Mouse (Mus musculus) liver, embryonic 11.5 days (tissue): ENCODE data around the gene Tnrc6c. TPM values are rescaled to one million over a fixed set of nuclear protein-coding genes. Genes with fewer than 3 reads are reported as not detected.

Experiments
- ATAC-seq: fragments of 200-750 bp; cut with Nextera tagmentation; replicated peaks from 2 replicates; pipeline ENCODE4 v1.8.0; 2017; ENCODE audit warnings: moderate number of reproducible peaks, mild to moderate bottlenecking, moderate TSS enrichment, moderate library complexity; ENCODE audit not compliant: low FRiP score
- DNase-seq: peaks from one replicate; pipeline ENCODE4 v3.0.0-alpha.2; 2017; ENCODE audit warnings: low spot score
- H3K27ac ChIP-seq: fragments of 300-500 bp; sonication (generic); 2 replicates; pipeline ENCODE4 v1.5.1; 2014; ENCODE audit warnings: mild to moderate bottlenecking, low read depth, low read length, control low read depth
- H3K27me3 ChIP-seq: fragments of 300-500 bp; sonication (generic); replicated peaks from 2 replicates; pipeline ENCODE4 v1.6.1; 2014; ENCODE audit warnings: low read length, mixed read lengths; ENCODE audit not compliant: control insufficient read depth, insufficient read depth
- H3K36me3 ChIP-seq: fragments of 300-500 bp; sonication (generic); 2 replicates; pipeline ENCODE4 v1.6.1; 2014; ENCODE audit warnings: mild to moderate bottlenecking, low read length, moderate library complexity, mixed read lengths; ENCODE audit not compliant: control insufficient read depth, insufficient read depth
- H3K4me1 ChIP-seq: fragments of 300-500 bp; sonication (generic); replicated peaks from 2 replicates; pipeline ENCODE4 v1.6.1; 2014; ENCODE audit warnings: low read length, mixed read lengths; ENCODE audit not compliant: control insufficient read depth, insufficient read depth
- H3K4me2 ChIP-seq: fragments of 300-500 bp; sonication (generic); 2 replicates; pipeline ENCODE4 v1.6.1; 2014; ENCODE audit warnings: mild to moderate bottlenecking, control low read depth, moderate library complexity
- H3K4me3 ChIP-seq: fragments of 300-500 bp; sonication (generic); 2 replicates; pipeline ENCODE4 v1.5.1; 2014; ENCODE audit warnings: low read depth, low read length, control low read depth
- H3K9ac ChIP-seq: fragments of 300-500 bp; sonication (generic); 2 replicates; pipeline ENCODE4 v1.6.1; 2014; ENCODE audit warnings: low read depth, low read length, control low read depth
- H3K9me3 ChIP-seq: fragments of 300-500 bp; sonication (generic); 2 replicates; pipeline ENCODE4 v1.6.1; 2016; ENCODE audit warnings: low read length, inconsistent platforms, mixed read lengths; ENCODE audit not compliant: control insufficient read depth
- WGBS: fragments of 180-500 bp; shearing (Covaris S2); extraction: QIAGEN DNeasy Blood & Tissue Kit; methylation state at CpG from one replicate; pipeline ENCODE4 v1.1.7; 2014; 5-methylcytosine and 5-hydroxymethylcytosine counted together
- polyA plus RNA-seq: library from polyadenylated mRNA; unstranded; fragments of >200 nt; fragmentation: Nextera tagmentation; extraction: Ambion mirVana; gene quantifications from 2 replicates; pipeline ENCODE4 v1.2.1, GENCODE M21; 2014

Gene Tnrc6c
- polyA plus RNA-seq, 1 experiment from 2014 or later: 8.0 TPM

GRCm38 (mm10) chr11:117691311-117691710 is 37.2 kb downstream of the Tnrc6c start:
- peaks cover 5% of the 10 kb centered on the region for H3K4me1 ChIP-seq
- no peak overlapping the region for H3K9ac ChIP-seq
- no peaks in the 10 kb centered on the region for H3K36me3 ChIP-seq
- no peak for ATAC-seq
- no peak overlapping the region for H3K4me2 ChIP-seq
- no peaks in the 10 kb centered on the region for H3K9me3 ChIP-seq
- DNase-seq: no peak
- H3K27me3 ChIP-seq: no peaks in the 10 kb centered on the region
- H3K4me3 ChIP-seq: no peak overlapping the region
- H3K27ac ChIP-seq: no peak overlapping the region

DNA sequence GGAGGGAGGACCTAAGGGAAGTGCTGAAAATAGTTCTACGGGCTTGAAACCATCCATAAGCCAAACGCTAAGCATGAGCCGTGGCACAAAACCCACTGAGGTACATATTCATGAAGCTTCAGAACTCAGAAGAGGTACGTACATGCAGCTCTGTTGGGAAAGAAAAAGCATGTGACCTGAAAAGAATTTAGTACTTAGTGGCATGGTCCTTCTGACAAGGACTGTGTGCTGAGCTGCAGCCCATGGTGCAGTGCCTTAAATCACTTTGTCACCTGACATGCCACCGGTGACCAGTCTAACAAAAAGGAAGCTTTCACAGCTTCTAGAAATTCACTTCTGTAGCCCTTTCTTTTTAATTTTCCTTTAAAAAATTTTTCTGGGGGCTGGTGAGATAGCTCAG is 40.0 kb downstream of the Tnrc6c start:
- 79% methylated on average over 5 of the region's 5 CpGs for WGBS
- H3K27ac ChIP-seq: no peak overlapping the region
- H3K36me3 ChIP-seq: no peaks in the 10 kb centered on the region
- H3K27me3 ChIP-seq: no peaks in the 10 kb centered on the region
- H3K4me2 ChIP-seq: no peak overlapping the region
- no peaks in the 10 kb centered on the region for H3K9me3 ChIP-seq
- H3K4me1 ChIP-seq: peaks cover 10% of the 10 kb centered on the region
- no peak overlapping the region for H3K9ac ChIP-seq
- DNase-seq (no peak), ATAC-seq (no peak)
- H3K4me3 ChIP-seq: no peak overlapping the region

DNA sequence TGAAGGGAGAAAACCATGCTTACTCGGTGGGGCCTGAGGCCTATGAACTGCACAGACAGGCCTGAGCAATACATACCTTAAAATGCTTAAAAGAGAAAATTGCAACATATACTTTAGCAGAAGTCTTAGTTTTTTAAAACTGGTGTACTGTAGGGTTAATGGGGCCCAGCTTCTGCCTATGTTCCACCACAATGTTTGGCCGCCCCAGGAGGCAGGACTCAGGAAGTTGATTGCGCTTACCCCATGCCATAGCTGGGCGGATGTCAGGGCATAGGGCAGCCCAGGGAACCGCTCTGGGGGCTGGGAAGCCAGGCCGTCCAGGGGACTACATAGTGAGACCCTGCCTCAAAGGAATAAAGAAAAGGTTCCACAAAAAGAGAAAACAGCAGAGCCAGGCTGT is 42.5 kb downstream of the Tnrc6c start:
- ATAC-seq: no peak
- no peak for DNase-seq
- no peaks in the 10 kb centered on the region for H3K36me3 ChIP-seq
- H3K9me3 ChIP-seq: no peaks in the 10 kb centered on the region
- no peak overlapping the region for H3K4me3 ChIP-seq
- H3K27ac ChIP-seq: no peak overlapping the region
- no peak overlapping the region for H3K9ac ChIP-seq
- no peak overlapping the region for H3K4me2 ChIP-seq
- H3K27me3 ChIP-seq: no peaks in the 10 kb centered on the region
- 63% methylated on average over 6 of the region's 6 CpGs for WGBS
- H3K4me1 ChIP-seq: peaks cover 10% of the 10 kb centered on the region

- DNase-seq: no peak
- peaks cover 10% of the 10 kb centered on the region for H3K4me1 ChIP-seq
- 83% methylated on average over 4 of the region's 4 CpGs for WGBS
- H3K4me3 ChIP-seq: no peak overlapping the region
- no peaks in the 10 kb centered on the region for H3K27me3 ChIP-seq
- H3K27ac ChIP-seq: no peak overlapping the region
- ATAC-seq: no peak
- H3K36me3 ChIP-seq: no peaks in the 10 kb centered on the region
- H3K9ac ChIP-seq: no peak overlapping the region
- no peak overlapping the region for H3K4me2 ChIP-seq
- no peaks in the 10 kb centered on the region for H3K9me3 ChIP-seq
These were observed 46.8 kb downstream of the Tnrc6c start for GRCm38 (mm10) chr11:117700871-117701270.

GRCm38 (mm10) chr11:117706267-117706666 is 52.2 kb downstream of the Tnrc6c start:
- no peak overlapping the region for H3K9ac ChIP-seq
- WGBS: 92% methylated on average over 2 of the region's 2 CpGs
- ATAC-seq (no peak), DNase-seq (no peak)
- no peak overlapping the region for H3K27ac ChIP-seq
- no peak overlapping the region for H3K4me3 ChIP-seq
- no peaks in the 10 kb centered on the region for H3K4me1 ChIP-seq
- no peaks in the 10 kb centered on the region for H3K27me3 ChIP-seq
- H3K9me3 ChIP-seq: no peaks in the 10 kb centered on the region
- no peak overlapping the region for H3K4me2 ChIP-seq
- no peaks in the 10 kb centered on the region for H3K36me3 ChIP-seq

DNA sequence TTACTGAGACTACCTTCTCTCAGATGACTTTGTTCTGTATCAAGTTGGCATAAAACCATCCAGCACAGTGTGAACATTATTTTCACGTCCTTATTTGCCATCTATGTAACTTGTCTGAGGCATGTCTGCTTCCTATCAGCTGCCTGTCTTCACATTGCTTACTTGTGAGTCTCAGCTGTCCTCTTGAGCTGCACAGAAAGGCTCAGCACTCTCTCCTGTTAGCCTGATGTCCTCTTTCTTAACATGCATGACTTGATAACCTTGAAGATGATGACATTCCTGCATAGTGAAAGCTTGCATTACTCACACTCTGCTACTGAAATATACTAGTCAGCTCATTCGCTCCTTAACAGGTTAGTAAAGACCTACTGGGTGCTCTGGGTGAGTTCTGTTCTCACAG is 53.1 kb downstream of the Tnrc6c start:
- Histone ChIP-seq H3K4me1 (no peaks in the 10 kb centered on the region), H3K9me3 (no peaks in the 10 kb centered on the region), H3K9ac (no peak overlapping the region), H3K4me3 (no peak overlapping the region), H3K27ac (no peak overlapping the region), H3K36me3 (no peaks in the 10 kb centered on the region), H3K27me3 (no peaks in the 10 kb centered on the region), H3K4me2 (no peak overlapping the region)
- DNase-seq (no peak), ATAC-seq (no peak)
- 78% methylated on average over 2 of the region's 2 CpGs for WGBS

GRCm38 (mm10) chr11:117709308-117709707 is 55.2 kb downstream of the Tnrc6c start:
- ATAC-seq: no peak
- 55% methylated on average over 4 of the region's 4 CpGs for WGBS

GRCm38 (mm10) chr11:117710815-117711294 is 56.8 kb downstream of the Tnrc6c start:
- no peak for ATAC-seq
- no peaks in the 10 kb centered on the region for H3K4me1 ChIP-seq
- WGBS: 90% methylated on average over 2 of the region's 2 CpGs

More at GRCm38 (mm10) chr11:117709308-117709707, 55.2 kb downstream of the Tnrc6c start:
- no peak for DNase-seq
- no peak overlapping the region for H3K27ac ChIP-seq
- no peak overlapping the region for H3K4me3 ChIP-seq
- H3K36me3 ChIP-seq: peaks cover 3% of the 10 kb centered on the region; the same call in 1 of the 2 replicates
- no peak overlapping the region for H3K9ac ChIP-seq
- no peaks in the 10 kb centered on the region for H3K4me1 ChIP-seq
- H3K27me3 ChIP-seq: no peaks in the 10 kb centered on the region
- no peak overlapping the region for H3K4me2 ChIP-seq
- H3K9me3 ChIP-seq: no peaks in the 10 kb centered on the region

GRCm38 (mm10) chr11:117712065-117712464 is 58.0 kb downstream of the Tnrc6c start:
- Histone ChIP-seq H3K4me3 (no peak overlapping the region), H3K9ac (no peak overlapping the region), H3K27me3 (no peaks in the 10 kb centered on the region), H3K4me2 (no peak overlapping the region), H3K9me3 (no peaks in the 10 kb centered on the region), H3K36me3 (peaks cover 12% of the 10 kb centered on the region; the same call in 1 of the 2 replicates), H3K4me1 (no peaks in the 10 kb centered on the region), H3K27ac (no peak overlapping the region)
- ATAC-seq (no peak), DNase-seq (no peak)
- 63% methylated on average over 1 of the region's 1 CpGs for WGBS

More at GRCm38 (mm10) chr11:117710815-117711294, 56.8 kb downstream of the Tnrc6c start:
- peaks cover 9% of the 10 kb centered on the region; the same call in 1 of the 2 replicates for H3K36me3 ChIP-seq
- H3K27ac ChIP-seq: no peak overlapping the region
- no peak for DNase-seq
- H3K9ac ChIP-seq: no peak overlapping the region
- no peaks in the 10 kb centered on the region for H3K9me3 ChIP-seq
- H3K27me3 ChIP-seq: no peaks in the 10 kb centered on the region
- H3K4me3 ChIP-seq: no peak overlapping the region
- H3K4me2 ChIP-seq: no peak overlapping the region
